Mouse (Mus musculus): ENCODE results near the gene Tmod4. TPM values are rescaled to one million over a fixed set of nuclear protein-coding genes. Genes with fewer than 3 reads are reported as not detected.

The Tmod4 gene
- total and polyA plus RNA-seq, 2 experiments from 2014 or later, result 0.41 TPM; not detected in 1

DNA sequence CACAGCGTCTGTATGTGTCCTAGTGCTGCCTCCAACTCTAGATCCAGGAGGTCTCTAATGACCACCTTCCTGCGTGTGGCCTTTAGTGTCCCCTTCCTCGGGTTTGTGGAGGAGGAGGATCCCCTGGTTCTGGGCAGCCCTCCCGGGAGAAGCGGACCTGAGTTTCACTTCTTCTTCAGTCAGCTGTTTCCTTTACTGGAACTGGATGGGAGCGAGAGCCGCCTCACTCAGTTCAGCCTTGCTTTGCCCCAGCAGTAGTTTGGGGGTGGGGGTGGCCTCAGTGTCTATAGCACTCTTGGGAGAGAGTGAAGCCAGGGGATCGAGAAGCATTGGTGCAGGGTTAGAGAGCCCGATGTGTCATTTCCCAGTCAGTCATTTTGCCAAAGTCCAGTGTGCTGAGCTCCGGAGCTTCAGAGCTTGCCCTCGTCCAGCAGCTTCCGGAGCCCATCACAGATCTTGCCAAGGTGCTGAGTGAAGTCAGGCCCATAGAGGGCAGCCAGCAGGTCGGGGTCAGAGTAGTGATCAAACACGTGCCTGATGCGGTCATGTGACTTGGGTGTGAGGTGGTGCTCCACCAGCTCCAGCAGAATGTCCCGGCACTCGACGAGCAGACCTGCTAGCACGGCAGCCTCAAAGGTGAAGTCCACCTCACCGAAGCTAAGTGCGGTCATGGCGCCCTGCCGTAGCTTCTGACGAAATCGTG lies 15.5 kb downstream of the Tmod4 start:
- Histone ChIP-seq H3K36me3 (ENCODE audit: insufficient read depth, low read length) (peaks cover 14% of the 10 kb centered on the region), H3K9ac (replicated peaks; ENCODE audit: low read length, poor library complexity, severe bottlenecking) (no peak overlapping the region), H3K27ac (ENCODE audit: low read depth, low read length) (no peak overlapping the region), H3K9me3 (ENCODE audit: low read length) (no peaks in the 10 kb centered on the region), H3K4me2 (ENCODE audit: low read depth, low read length, poor library complexity, severe bottlenecking) (no peak overlapping the region), H3K4me1 (ENCODE audit: insufficient read depth, low read length) (no peaks in the 10 kb centered on the region), H3K4me3 (ENCODE audit: low read depth, low read length) (no peak overlapping the region), H3K27me3 (ENCODE audit: insufficient read depth, low read length) (no peaks in the 10 kb centered on the region)
- TF ChIP-seq CTCF (IDR thresholded peaks at IDR 0.05), result no peak
- 72% methylated on average over 25 of the region's 25 CpGs for WGBS
- DNase-seq (ENCODE audit: low spot score), result no peak
- no peak for ATAC-seq (ENCODE audit: low FRiP score)

DNA sequence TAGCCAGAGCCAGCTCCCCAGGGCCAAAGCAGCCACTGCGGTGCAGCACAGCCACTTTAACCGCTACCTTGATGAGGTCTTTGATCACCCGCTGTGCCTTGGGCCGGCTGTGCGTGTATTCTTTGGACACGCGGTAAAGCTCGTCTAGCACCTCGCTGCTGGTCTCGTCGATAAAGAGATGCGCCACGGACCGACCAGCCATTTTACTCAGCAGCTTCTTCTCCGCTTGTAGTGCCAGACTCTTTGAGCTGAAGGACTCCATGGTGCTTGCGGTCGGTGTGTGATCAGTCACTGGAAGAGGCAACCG lies 16.0 kb downstream of the Tmod4 start:
- 61% methylated on average over 18 of the region's 18 CpGs for WGBS
- H3K27ac ChIP-seq (ENCODE audit: low read depth, low read length), result no peak overlapping the region
- H3K36me3 ChIP-seq (ENCODE audit: insufficient read depth, low read length), result peaks cover 14% of the 10 kb centered on the region
- no peak overlapping the region for H3K4me2 ChIP-seq (ENCODE audit: low read depth, low read length, poor library complexity, severe bottlenecking)
- H3K9ac ChIP-seq (replicated peaks; ENCODE audit: low read length, poor library complexity, severe bottlenecking), result no peak overlapping the region
- DNase-seq (ENCODE audit: low spot score) (no peak), ATAC-seq (ENCODE audit: low FRiP score) (no peak)
- TF ChIP-seq CTCF (IDR thresholded peaks at IDR 0.05), result no peak
- H3K9me3 ChIP-seq (ENCODE audit: low read length), result no peaks in the 10 kb centered on the region
- no peaks in the 10 kb centered on the region for H3K4me1 ChIP-seq (ENCODE audit: insufficient read depth, low read length)
- no peaks in the 10 kb centered on the region for H3K27me3 ChIP-seq (ENCODE audit: insufficient read depth, low read length)
- H3K4me3 ChIP-seq (ENCODE audit: low read depth, low read length), result no peak overlapping the region

DNA sequence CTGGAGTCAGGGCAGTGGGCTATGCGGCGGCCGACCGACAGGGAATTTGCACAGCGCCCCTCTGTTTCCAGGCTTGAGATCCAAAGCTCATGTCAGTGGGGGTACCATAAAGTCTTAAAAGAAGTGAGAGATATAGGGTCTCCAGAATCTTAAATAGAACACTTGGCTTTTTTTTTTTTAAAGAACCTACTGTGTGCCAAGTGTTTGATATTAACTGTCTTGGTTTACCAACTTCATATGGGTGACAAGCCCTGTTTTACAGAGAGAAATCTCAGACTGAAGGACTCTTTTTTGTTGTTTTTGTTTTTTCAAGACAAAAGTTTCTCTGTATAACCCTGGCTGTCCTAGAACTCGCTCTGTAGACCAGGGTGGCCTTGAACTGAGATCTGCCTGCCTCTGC lies 16.5 kb downstream of the Tmod4 start:
- no peak overlapping the region for H3K4me3 ChIP-seq (ENCODE audit: low read depth, low read length)
- no peaks in the 10 kb centered on the region for H3K4me1 ChIP-seq (ENCODE audit: insufficient read depth, low read length)
- no peaks in the 10 kb centered on the region for H3K27me3 ChIP-seq (ENCODE audit: insufficient read depth, low read length)
- no peaks in the 10 kb centered on the region for H3K9me3 ChIP-seq (ENCODE audit: low read length)
- H3K4me2 ChIP-seq (ENCODE audit: low read depth, low read length, poor library complexity, severe bottlenecking), result no peak overlapping the region
- TF ChIP-seq CTCF (IDR thresholded peaks at IDR 0.05), result no peak
- ATAC-seq (ENCODE audit: low FRiP score) (no peak), DNase-seq (ENCODE audit: low spot score) (no peak)
- H3K9ac ChIP-seq (replicated peaks; ENCODE audit: low read length, poor library complexity, severe bottlenecking), result no peak overlapping the region
- H3K27ac ChIP-seq (ENCODE audit: low read depth, low read length), result no peak overlapping the region
- WGBS, result 79% methylated on average over 6 of the region's 6 CpGs
- peaks cover 14% of the 10 kb centered on the region for H3K36me3 ChIP-seq (ENCODE audit: insufficient read depth, low read length)

DNA sequence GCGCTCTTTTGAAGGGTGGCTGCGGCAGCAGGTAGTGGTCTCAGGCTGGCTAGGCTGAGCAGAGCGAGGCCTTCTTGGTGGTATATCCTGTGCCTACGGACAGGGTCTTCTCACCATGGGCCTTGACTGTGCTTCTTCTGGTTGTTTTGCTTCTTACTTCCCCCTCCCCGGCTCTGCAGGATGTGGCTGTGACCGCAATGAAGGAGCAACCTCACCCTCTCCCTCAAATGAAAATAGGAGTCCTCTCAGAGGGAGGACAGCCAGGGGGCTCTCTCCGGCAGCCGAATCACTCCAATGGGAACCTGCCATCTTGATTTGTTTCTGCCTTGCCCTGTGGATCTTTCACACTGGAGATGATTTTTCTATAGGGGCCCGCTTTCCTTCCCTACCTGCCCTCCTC lies 17.2 kb downstream of the Tmod4 start:
- Histone ChIP-seq H3K4me1 (ENCODE audit: insufficient read depth, low read length) (no peaks in the 10 kb centered on the region), H3K27ac (ENCODE audit: low read depth, low read length) (no peak overlapping the region), H3K9ac (replicated peaks; ENCODE audit: low read length, poor library complexity, severe bottlenecking) (no peak overlapping the region), H3K27me3 (ENCODE audit: insufficient read depth, low read length) (no peaks in the 10 kb centered on the region), H3K36me3 (ENCODE audit: insufficient read depth, low read length) (peaks cover 14% of the 10 kb centered on the region), H3K9me3 (ENCODE audit: low read length) (no peaks in the 10 kb centered on the region), H3K4me3 (ENCODE audit: low read depth, low read length) (no peak overlapping the region), H3K4me2 (ENCODE audit: low read depth, low read length, poor library complexity, severe bottlenecking) (no peak overlapping the region)
- ATAC-seq (ENCODE audit: low FRiP score), result no peak
- DNase-seq (ENCODE audit: low spot score), result no peak
- WGBS, result 97% methylated on average over 9 of the region's 9 CpGs
- no peak for TF ChIP-seq CTCF (IDR thresholded peaks at IDR 0.05)

DNA sequence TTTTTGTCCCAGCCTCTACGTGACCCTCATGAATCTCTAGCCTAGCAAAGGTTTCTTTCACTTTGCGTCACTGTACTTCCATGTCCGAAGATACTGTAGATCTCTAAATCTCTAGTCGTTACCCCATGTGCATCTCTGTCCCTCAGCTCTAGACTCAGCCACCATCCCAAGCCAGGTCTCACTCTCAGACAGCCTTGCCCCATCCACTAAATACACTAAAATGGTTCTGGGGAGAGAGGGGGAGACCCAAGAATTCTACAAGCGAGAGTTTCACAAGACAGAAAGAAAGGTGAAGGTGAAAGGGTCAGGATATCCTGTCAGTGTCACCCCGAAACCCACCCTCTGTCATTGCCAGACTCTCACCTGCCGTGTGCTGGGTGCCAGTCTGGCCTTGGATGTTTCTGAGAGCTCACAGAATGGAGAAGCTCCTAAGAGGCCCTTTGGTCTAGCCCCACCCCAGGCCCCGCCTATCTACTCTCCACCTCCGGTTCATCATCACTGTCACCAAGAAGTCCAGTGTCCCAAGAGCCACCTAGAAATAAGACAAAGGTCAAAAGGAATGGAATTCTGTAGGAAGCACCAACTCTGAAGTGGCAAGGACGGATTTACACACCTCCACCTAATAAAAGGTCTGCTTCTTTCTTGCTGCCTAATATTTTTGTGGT lies 17.8 kb downstream of the Tmod4 start, which contains the start of gene Tnfaip8l2:
TSS of gene Tnfaip8l2 (minus strand) at position 409 of the 665 bp plus-strand sequence.
- Histone ChIP-seq H3K4me2 (ENCODE audit: low read depth, low read length, poor library complexity, severe bottlenecking) (no peak within 1 kb of the TSS), H3K27ac (ENCODE audit: low read depth, low read length) (no peak within 1 kb of the TSS), H3K9me3 (ENCODE audit: low read length) (no peaks in the 10 kb centered on the region), H3K4me1 (ENCODE audit: insufficient read depth, low read length) (no peaks in the 10 kb centered on the region), H3K36me3 (ENCODE audit: insufficient read depth, low read length) (peaks cover 14% of the 10 kb centered on the region), H3K9ac (replicated peaks; ENCODE audit: low read length, poor library complexity, severe bottlenecking) (no peak within 1 kb of the TSS), H3K4me3 (ENCODE audit: low read depth, low read length) (no peak within 1 kb of the TSS), H3K27me3 (ENCODE audit: insufficient read depth, low read length) (no peaks in the 10 kb centered on the region)
- ATAC-seq (ENCODE audit: low FRiP score) (no peak; the same call in 1 of the 2 replicates), DNase-seq (ENCODE audit: low spot score) (no peak)
- 87% methylated on average over 10 of the region's 10 CpGs for WGBS
- no peak for TF ChIP-seq CTCF (IDR thresholded peaks at IDR 0.05)

DNA sequence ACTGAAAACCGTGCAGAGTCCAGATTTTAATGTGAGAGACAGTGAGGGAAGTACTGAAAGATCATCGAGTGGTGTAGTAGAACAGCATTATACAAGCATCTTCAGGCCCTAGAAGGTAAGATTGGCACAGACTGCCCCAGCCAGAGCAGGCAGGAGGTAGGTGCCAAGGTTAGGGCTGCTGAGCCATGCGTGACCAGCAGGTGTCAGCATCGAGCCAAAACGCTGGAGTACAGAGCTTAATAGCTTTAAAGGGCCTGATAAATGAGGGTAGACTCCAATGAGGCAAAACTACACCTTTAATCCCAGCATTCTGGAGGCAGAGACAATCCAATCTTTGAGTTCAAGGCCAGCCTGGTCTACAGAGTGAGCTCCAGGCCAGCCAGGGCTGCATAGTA lies 18.3 kb downstream of the Tmod4 start:
- Histone ChIP-seq H3K4me1 (ENCODE audit: insufficient read depth, low read length) (no peaks in the 10 kb centered on the region), H3K9me3 (ENCODE audit: low read length) (no peaks in the 10 kb centered on the region), H3K4me2 (ENCODE audit: low read depth, low read length, poor library complexity, severe bottlenecking) (no peak overlapping the region), H3K4me3 (ENCODE audit: low read depth, low read length) (no peak overlapping the region), H3K36me3 (ENCODE audit: insufficient read depth, low read length) (peaks cover 14% of the 10 kb centered on the region), H3K27me3 (ENCODE audit: insufficient read depth, low read length) (no peaks in the 10 kb centered on the region), H3K27ac (ENCODE audit: low read depth, low read length) (no peak overlapping the region), H3K9ac (replicated peaks; ENCODE audit: low read length, poor library complexity, severe bottlenecking) (no peak overlapping the region)
- ATAC-seq (ENCODE audit: low FRiP score), result peak; percentile 58; the same call in 1 of the 2 replicates
- TF ChIP-seq CTCF (IDR thresholded peaks at IDR 0.05), result peak; percentile 92
- peak; percentile 71 for DNase-seq (ENCODE audit: low spot score)
- WGBS, result 14% methylated on average over 5 of the region's 5 CpGs

All from midbrain, postnatal 0 days (tissue).